Mouse (Mus musculus): Measurements from ENCODE around the gene Ccnb1ip1. TPM values are rescaled to one million over a fixed set of nuclear protein-coding genes. Genes with fewer than 3 reads are reported as not detected.

Ccnb1ip1 gene
- polyA plus RNA-seq, 1 experiment from 2014 or later = not detected

DNA sequence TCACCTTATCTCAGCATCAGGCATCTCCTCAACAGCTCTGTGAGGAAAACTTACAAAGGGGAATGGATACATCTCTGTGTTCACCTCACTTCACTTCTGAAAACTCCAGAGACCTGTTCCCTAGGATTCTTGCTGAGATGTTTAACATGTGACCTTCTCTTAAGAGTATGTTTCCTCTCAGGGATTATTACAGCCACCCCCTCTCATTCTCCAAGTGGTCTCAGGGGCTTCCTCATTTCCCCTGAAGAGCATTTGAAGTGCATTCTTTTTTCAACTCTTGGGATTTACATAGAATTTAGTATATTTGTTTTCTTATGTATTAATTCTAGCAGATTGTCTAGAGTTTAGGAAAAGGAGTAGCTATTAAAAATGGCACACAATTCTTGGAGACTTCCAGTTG is 62.5 kb downstream of the Ccnb1ip1 start, which contains the start of gene Olfr749:
Gene Olfr749, minus strand, starts transcription at position 101 of the 400 bp plus-strand sequence.
- no peak within 1 kb of the TSS for H3K4me2 ChIP-seq (ENCODE audit: low read depth, low read length)
- ATAC-seq (ENCODE audit: low read depth) = no peak
- H3K27ac ChIP-seq (ENCODE audit: low read length) = no peak within 1 kb of the TSS
- no peaks in the 10 kb centered on the region for H3K4me1 ChIP-seq (ENCODE audit: control insufficient read depth, low read depth, low read length)
- no peaks in the 10 kb centered on the region for H3K36me3 ChIP-seq (ENCODE audit: control insufficient read depth, insufficient read depth)
- H3K4me3 ChIP-seq (ENCODE audit: low read depth, low read length) = no peak within 1 kb of the TSS
- no peaks in the 10 kb centered on the region for H3K9me3 ChIP-seq (replicated peaks; ENCODE audit: control insufficient read depth, low read length)
- H3K27me3 ChIP-seq (ENCODE audit: control insufficient read depth, insufficient read depth, low read depth, low read length) = no peaks in the 10 kb centered on the region
- H3K9ac ChIP-seq (ENCODE audit: low read depth, low read length) = no peak within 1 kb of the TSS

DNA sequence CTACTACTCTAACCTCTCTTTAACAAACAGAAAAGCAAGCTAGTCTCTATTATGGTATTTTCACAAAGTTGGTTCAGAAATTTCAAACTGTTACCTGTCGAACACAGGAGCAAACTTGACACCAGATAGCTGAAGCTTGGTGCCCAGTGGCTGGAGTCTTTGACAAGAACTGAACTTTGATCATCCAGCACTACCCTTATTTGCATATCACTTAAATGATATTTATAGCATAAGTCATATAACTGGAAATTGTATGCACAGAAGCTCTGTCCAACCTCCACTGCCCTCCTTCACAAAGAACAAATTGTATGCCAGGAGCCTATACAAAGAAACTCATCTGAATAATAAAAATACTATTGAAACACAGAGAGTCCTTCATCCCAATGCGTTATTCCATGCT is 65.9 kb downstream of the Ccnb1ip1 start:
- H3K27me3 ChIP-seq (ENCODE audit: control insufficient read depth, insufficient read depth, low read depth, low read length) = no peaks in the 10 kb centered on the region
- H3K9ac ChIP-seq (ENCODE audit: low read depth, low read length) = no peak overlapping the region
- H3K4me2 ChIP-seq (ENCODE audit: low read depth, low read length) = no peak overlapping the region
- H3K36me3 ChIP-seq (ENCODE audit: control insufficient read depth, insufficient read depth) = no peaks in the 10 kb centered on the region
- no peak for ATAC-seq (ENCODE audit: low read depth)
- WGBS (ENCODE audit: insufficient replicate concordance) = 44% methylated on average over 2 of the region's 2 CpGs
- H3K9me3 ChIP-seq (replicated peaks; ENCODE audit: control insufficient read depth, low read length) = no peaks in the 10 kb centered on the region
- no peaks in the 10 kb centered on the region for H3K4me1 ChIP-seq (ENCODE audit: control insufficient read depth, low read depth, low read length)
- no peak overlapping the region for H3K4me3 ChIP-seq (ENCODE audit: low read depth, low read length)
- H3K27ac ChIP-seq (ENCODE audit: low read length) = no peak overlapping the region

DNA sequence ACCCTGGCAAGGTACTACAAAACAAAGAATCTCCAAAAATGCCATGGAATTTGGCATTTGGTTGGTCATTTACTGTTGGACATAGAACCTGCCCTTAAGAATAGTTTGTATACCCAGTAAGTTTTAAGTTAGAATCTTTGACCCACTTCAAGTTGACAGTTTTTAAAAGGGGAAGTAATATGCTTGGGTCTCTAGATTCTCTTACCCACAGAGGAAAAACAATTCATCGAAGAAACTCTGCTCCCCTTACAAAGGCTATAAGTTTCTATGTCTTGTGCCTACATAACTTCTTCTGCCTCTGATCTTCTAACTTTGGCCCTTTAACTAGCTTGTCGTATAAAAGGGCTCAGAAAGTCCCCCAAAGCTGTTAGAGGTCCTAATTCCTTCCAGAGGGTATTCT is 67.2 kb downstream of the Ccnb1ip1 start:
- Histone ChIP-seq H3K4me2 (ENCODE audit: low read depth, low read length) (no peak overlapping the region), H3K9me3 (replicated peaks; ENCODE audit: control insufficient read depth, low read length) (no peaks in the 10 kb centered on the region), H3K9ac (ENCODE audit: low read depth, low read length) (no peak overlapping the region), H3K27ac (ENCODE audit: low read length) (no peak overlapping the region), H3K4me1 (ENCODE audit: control insufficient read depth, low read depth, low read length) (no peaks in the 10 kb centered on the region), H3K36me3 (ENCODE audit: control insufficient read depth, insufficient read depth) (no peaks in the 10 kb centered on the region), H3K4me3 (ENCODE audit: low read depth, low read length) (no peak overlapping the region), H3K27me3 (ENCODE audit: control insufficient read depth, insufficient read depth, low read depth, low read length) (no peaks in the 10 kb centered on the region)
- 31% methylated on average over 2 of the region's 2 CpGs for WGBS (ENCODE audit: insufficient replicate concordance)
- no peak for ATAC-seq (ENCODE audit: low read depth)

Other genes starting within 250 kb of the Ccnb1ip1 start
- not detected in 2 replicates for gene Olfr744, start 192.9 kb downstream of the Ccnb1ip1 start, polyA plus RNA-seq (2015; fragmentation: Nextera tagmentation; extraction: Ambion mirVana)
- gene Olfr745, start 168.3 kb downstream of the Ccnb1ip1 start, polyA plus RNA-seq (2015; fragmentation: Nextera tagmentation; extraction: Ambion mirVana) = not detected in 2 replicates
- gene Olfr746, start 160.6 kb downstream of the Ccnb1ip1 start, polyA plus RNA-seq (2015; fragmentation: Nextera tagmentation; extraction: Ambion mirVana) = not detected in 2 replicates
- not detected in 2 replicates for gene Olfr747, start 114.5 kb downstream of the Ccnb1ip1 start, polyA plus RNA-seq (2015; fragmentation: Nextera tagmentation; extraction: Ambion mirVana)
- gene Olfr748, start 100.4 kb downstream of the Ccnb1ip1 start, polyA plus RNA-seq (2015; fragmentation: Nextera tagmentation; extraction: Ambion mirVana) = not detected in 2 replicates
- not detected in 2 replicates for gene Olfr749, start 62.6 kb downstream of the Ccnb1ip1 start, polyA plus RNA-seq (2015; fragmentation: Nextera tagmentation; extraction: Ambion mirVana)
- gene Ttc5, start 22.2 kb downstream of the Ccnb1ip1 start, polyA plus RNA-seq (2015; fragmentation: Nextera tagmentation; extraction: Ambion mirVana) = 14.6 TPM in 2 replicates
- 28.9 and 31.0 TPM in 2 replicates for gene Parp2, start 109 bp upstream of the Ccnb1ip1 start, polyA plus RNA-seq (2015; fragmentation: Nextera tagmentation; extraction: Ambion mirVana)
- gene Tep1, start 62.8 kb upstream of the Ccnb1ip1 start, polyA plus RNA-seq (2015; fragmentation: Nextera tagmentation; extraction: Ambion mirVana) = 3.2 and 3.7 TPM in 2 replicates
- 0.08 and 0.11 TPM in 2 replicates for gene Klhl33, start 89.8 kb upstream of the Ccnb1ip1 start, polyA plus RNA-seq (2015; fragmentation: Nextera tagmentation; extraction: Ambion mirVana)
- 53.3 and 54.4 TPM in 2 replicates for gene Osgep, start 117.2 kb upstream of the Ccnb1ip1 start, polyA plus RNA-seq (2015; fragmentation: Nextera tagmentation; extraction: Ambion mirVana)
- gene Apex1, start 117.2 kb upstream of the Ccnb1ip1 start, polyA plus RNA-seq (2015; fragmentation: Nextera tagmentation; extraction: Ambion mirVana) = 61.8 and 61.9 TPM in 2 replicates
- 22.8 and 24.9 TPM in 2 replicates for gene Pip4p1, start 123.1 kb upstream of the Ccnb1ip1 start, polyA plus RNA-seq (2015; fragmentation: Nextera tagmentation; extraction: Ambion mirVana)
- 75.2 and 83.1 TPM in 2 replicates for gene Pnp, start 123.3 kb upstream of the Ccnb1ip1 start, polyA plus RNA-seq (2015; fragmentation: Nextera tagmentation; extraction: Ambion mirVana)
- not detected in 2 replicates for gene Gm49342, start 136.8 kb upstream of the Ccnb1ip1 start, polyA plus RNA-seq (2015; fragmentation: Nextera tagmentation; extraction: Ambion mirVana)
- 10.6 and 11.0 TPM in 2 replicates for gene Pnp2, start 148.3 kb upstream of the Ccnb1ip1 start, polyA plus RNA-seq (2015; fragmentation: Nextera tagmentation; extraction: Ambion mirVana)
- gene Rnase10, start 200.0 kb upstream of the Ccnb1ip1 start, polyA plus RNA-seq (2015; fragmentation: Nextera tagmentation; extraction: Ambion mirVana) = 0.09 TPM in 1 of 2 replicates, not detected in the other
- gene Rnase9, start 234.1 kb upstream of the Ccnb1ip1 start, polyA plus RNA-seq (2015; fragmentation: Nextera tagmentation; extraction: Ambion mirVana) = not detected in 2 replicates
- gene Rnase11, start 242.4 kb upstream of the Ccnb1ip1 start, polyA plus RNA-seq (2015; fragmentation: Nextera tagmentation; extraction: Ambion mirVana) = not detected in 2 replicates
- gene Rnase12, start 249.9 kb upstream of the Ccnb1ip1 start, polyA plus RNA-seq (2015; fragmentation: Nextera tagmentation; extraction: Ambion mirVana) = 1.7 and 2.0 TPM in 2 replicates